Mouse (Mus musculus): ENCODE data around the gene Tnfsf12. TPM values are rescaled to one million over a fixed set of nuclear protein-coding genes. Genes with fewer than 3 reads are reported as not detected.

Gene Tnfsf12
- polyA plus RNA-seq, 1 experiment = 16.3 TPM

DNA sequence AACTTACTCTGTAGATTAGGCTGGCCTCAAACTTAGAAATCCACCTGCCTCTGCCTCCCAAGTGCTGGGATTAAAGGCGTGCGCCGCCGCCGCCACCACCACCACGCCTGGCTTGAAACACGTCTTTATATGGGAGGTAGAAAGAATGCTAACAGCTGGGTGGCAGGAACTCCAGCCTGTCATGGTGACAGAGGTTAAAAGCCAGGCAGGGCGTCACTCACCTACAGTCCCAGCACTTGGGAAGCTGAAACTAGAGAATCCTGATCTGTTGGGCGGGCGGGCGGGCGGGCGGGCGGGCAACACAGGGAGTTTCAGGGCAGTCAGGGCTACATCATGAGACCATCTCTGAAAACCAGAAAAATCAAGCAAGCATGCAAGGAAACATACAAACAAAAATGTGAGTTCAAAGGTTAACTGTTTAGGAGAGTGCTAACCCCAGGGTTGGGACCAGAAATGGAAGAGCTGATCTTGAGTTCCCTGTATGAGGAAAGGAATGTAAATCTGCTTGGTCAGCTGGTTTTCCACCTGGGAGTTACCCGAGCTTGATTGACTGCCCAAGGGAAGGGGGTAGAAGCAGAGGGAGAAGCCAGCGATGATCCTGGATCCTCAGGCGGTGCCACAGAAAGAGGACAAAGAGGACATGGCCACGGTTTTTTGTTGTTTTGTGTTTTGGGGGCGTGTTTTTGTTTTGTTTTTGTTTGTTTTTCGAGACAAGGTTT lies 17.5 kb upstream of the Tnfsf12 start:
- Histone ChIP-seq H3K4me3 (ENCODE audit: control insufficient read depth, insufficient read depth, low read length) (no peak overlapping the region), H3K27me3 (ENCODE audit: control insufficient read depth, insufficient read depth, low read length) (no peaks in the 10 kb centered on the region), H3K27ac (ENCODE audit: control insufficient read depth, insufficient read depth, low read length) (no peak overlapping the region), H3K36me3 (ENCODE audit: control insufficient read depth, insufficient read depth, low read length) (no peaks in the 10 kb centered on the region), H3K4me1 (replicated peaks; ENCODE audit: control insufficient read depth, insufficient read depth, low read length) (no peaks in the 10 kb centered on the region)
- TF ChIP-seq POLR2A (IDR thresholded peaks at IDR 0.05; ENCODE audit: control insufficient read depth, extremely low read depth, insufficient read depth, low read length, poor library complexity) = no peak
- TF ChIP-seq CTCF (IDR thresholded peaks at IDR 0.05; ENCODE audit: borderline replicate concordance, control insufficient read depth, extremely low read depth, insufficient read depth, low read length, poor library complexity) = no peak
- no peak for DNase-seq
- 93% methylated on average over 20 of the region's 20 CpGs for WGBS

DNA sequence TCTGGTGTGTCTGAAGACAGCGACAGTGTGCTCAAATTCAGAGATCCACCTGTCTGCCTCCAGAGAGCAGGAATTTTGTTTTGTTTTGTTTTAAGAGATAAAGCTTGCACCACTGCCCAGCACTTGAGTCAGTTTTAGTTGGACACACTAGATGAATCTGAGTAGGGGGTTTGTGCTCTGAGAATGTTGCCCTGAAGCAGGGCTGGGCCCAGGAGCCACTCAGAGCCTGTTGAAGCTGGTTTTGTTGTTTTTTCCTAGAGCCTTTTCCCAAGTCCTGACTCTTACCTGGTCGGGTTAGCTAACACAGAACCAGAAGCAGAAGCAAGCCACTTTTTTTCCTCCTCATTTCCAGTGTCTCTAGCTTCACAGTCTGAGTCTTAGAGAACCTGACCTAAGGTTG lies 15.4 kb upstream of the Tnfsf12 start:
- Histone ChIP-seq H3K27me3 (ENCODE audit: control insufficient read depth, insufficient read depth, low read length) (no peaks in the 10 kb centered on the region), H3K36me3 (ENCODE audit: control insufficient read depth, insufficient read depth, low read length) (no peaks in the 10 kb centered on the region), H3K4me3 (ENCODE audit: control insufficient read depth, insufficient read depth, low read length) (no peak overlapping the region), H3K27ac (ENCODE audit: control insufficient read depth, insufficient read depth, low read length) (no peak overlapping the region), H3K4me1 (replicated peaks; ENCODE audit: control insufficient read depth, insufficient read depth, low read length) (no peaks in the 10 kb centered on the region)
- no peak for DNase-seq
- 90% methylated on average over 2 of the region's 2 CpGs for WGBS
- TF ChIP-seq POLR2A (IDR thresholded peaks at IDR 0.05; ENCODE audit: control insufficient read depth, extremely low read depth, insufficient read depth, low read length, poor library complexity) = no peak
- TF ChIP-seq CTCF (IDR thresholded peaks at IDR 0.05; ENCODE audit: borderline replicate concordance, control insufficient read depth, extremely low read depth, insufficient read depth, low read length, poor library complexity) = no peak

DNA sequence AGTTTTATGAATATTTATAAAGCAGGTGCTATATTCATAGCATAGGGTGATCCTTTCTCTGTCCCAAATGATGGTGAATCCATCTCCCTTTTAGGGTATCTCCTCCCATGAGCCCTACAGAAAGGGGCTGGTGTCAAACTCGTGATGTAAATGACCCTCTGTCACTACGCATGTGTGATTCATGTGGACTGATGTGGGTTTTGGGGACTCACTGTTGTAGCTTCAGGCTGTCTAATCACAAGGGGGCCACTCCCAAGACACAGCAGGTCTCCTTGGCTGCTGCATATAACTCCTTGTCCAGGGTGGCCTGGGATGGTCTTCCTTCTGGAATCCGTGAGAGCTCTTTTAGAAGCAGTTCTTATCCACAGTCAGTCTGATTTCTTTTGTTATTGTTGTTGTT lies 14.8 kb upstream of the Tnfsf12 start:
- Histone ChIP-seq H3K4me3 (ENCODE audit: control insufficient read depth, insufficient read depth, low read length) (no peak overlapping the region), H3K27ac (ENCODE audit: control insufficient read depth, insufficient read depth, low read length) (no peak overlapping the region), H3K27me3 (ENCODE audit: control insufficient read depth, insufficient read depth, low read length) (no peaks in the 10 kb centered on the region), H3K4me1 (replicated peaks; ENCODE audit: control insufficient read depth, insufficient read depth, low read length) (no peaks in the 10 kb centered on the region), H3K36me3 (ENCODE audit: control insufficient read depth, insufficient read depth, low read length) (no peaks in the 10 kb centered on the region)
- TF ChIP-seq CTCF (IDR thresholded peaks at IDR 0.05; ENCODE audit: borderline replicate concordance, control insufficient read depth, extremely low read depth, insufficient read depth, low read length, poor library complexity) (no peak), POLR2A (IDR thresholded peaks at IDR 0.05; ENCODE audit: control insufficient read depth, extremely low read depth, insufficient read depth, low read length, poor library complexity) (no peak)
- DNase-seq = no peak
- 92% methylated on average over 3 of the region's 3 CpGs for WGBS

DNA sequence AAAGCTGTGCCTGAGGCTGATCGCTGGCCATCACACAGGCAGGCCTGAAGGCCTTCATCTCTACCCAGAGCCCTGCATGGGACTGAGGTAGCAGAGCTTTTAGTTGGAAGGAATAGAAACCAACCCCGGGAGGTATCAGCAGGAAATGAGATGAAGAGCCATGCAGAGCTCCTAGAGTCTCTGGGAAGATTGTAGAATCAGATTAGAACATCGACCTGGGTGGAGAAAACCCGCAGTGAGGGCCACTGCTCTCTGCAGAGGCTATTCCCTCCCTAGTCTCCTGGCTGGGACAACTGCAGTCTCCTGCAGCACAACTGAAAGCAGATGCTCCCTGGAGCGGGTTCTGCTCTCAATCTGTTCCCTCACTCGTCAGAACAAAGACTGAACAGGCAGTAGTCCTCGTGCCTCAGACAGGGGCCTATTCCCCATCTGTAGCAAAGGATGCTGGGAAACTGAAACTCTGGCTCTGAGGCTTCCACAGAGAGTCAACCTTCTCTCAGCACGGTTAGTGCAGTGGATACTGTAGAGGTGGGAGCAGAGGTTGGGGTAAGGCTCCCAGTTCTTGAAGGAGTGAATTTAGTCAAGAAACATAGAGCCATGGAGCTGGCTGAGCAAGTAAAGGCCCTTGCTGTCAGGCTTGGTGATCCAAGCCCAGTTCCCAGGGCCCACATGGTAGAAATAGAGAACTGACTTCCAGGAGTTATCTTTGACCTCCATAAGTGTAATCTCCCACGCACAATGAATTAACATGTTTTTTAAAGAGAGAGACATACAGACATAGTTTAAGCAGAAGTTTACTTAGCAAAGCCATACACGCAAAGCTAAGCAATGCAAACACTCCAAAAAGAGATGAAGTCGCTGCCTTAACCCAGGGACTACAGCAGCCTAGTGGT lies 14.2 kb upstream of the Tnfsf12 start:
- 80% methylated on average over 11 of the region's 11 CpGs for WGBS
- no peak for TF ChIP-seq POLR2A (IDR thresholded peaks at IDR 0.05; ENCODE audit: control insufficient read depth, extremely low read depth, insufficient read depth, low read length, poor library complexity)
- TF ChIP-seq CTCF (IDR thresholded peaks at IDR 0.05; ENCODE audit: borderline replicate concordance, control insufficient read depth, extremely low read depth, insufficient read depth, low read length, poor library complexity) = no peak
- H3K27ac ChIP-seq (ENCODE audit: control insufficient read depth, insufficient read depth, low read length) = no peak overlapping the region
- no peaks in the 10 kb centered on the region for H3K4me1 ChIP-seq (replicated peaks; ENCODE audit: control insufficient read depth, insufficient read depth, low read length)
- no peak for DNase-seq
- H3K36me3 ChIP-seq (ENCODE audit: control insufficient read depth, insufficient read depth, low read length) = no peaks in the 10 kb centered on the region
- no peak overlapping the region for H3K4me3 ChIP-seq (ENCODE audit: control insufficient read depth, insufficient read depth, low read length)
- H3K27me3 ChIP-seq (ENCODE audit: control insufficient read depth, insufficient read depth, low read length) = no peaks in the 10 kb centered on the region

DNA sequence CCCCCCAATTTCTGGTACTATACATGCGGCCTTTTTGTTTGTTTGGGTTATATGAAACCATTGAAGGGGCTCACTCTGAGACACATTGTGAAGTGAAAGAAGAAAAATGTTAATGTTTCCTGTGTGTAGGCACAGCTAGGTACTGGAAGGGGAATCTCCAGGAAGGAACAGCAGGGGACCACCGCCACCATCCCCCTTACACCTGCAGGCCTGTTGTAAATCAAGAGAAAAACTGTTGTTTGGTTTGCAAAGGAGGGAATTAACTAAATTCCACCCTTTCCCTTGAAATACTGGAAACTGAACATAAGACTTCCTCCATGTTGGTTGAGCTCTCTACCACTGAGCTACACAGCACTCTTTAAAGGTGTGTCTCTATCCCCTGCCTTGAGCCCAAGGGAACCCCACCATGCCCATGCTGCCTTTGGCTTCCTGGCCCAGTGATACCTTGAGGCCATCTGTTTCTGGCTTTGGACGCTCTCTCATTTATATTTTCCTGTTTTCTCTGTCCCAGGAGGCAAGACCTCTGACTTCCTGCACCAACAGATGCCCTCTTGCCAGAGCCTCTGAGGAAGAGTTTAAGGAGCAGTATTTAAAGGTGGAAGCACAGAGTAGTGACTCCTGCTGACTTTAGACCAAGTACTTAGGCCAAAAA lies 13.1 kb upstream of the Tnfsf12 start:
- Histone ChIP-seq H3K36me3 (ENCODE audit: control insufficient read depth, insufficient read depth, low read length) (no peaks in the 10 kb centered on the region), H3K4me3 (ENCODE audit: control insufficient read depth, insufficient read depth, low read length) (no peak overlapping the region), H3K27ac (ENCODE audit: control insufficient read depth, insufficient read depth, low read length) (no peak overlapping the region), H3K4me1 (replicated peaks; ENCODE audit: control insufficient read depth, insufficient read depth, low read length) (no peaks in the 10 kb centered on the region), H3K27me3 (ENCODE audit: control insufficient read depth, insufficient read depth, low read length) (no peaks in the 10 kb centered on the region)
- no peak for DNase-seq
- 95% methylated on average over 3 of the region's 3 CpGs for whole genome bisulfite sequencing
- no peak for TF ChIP-seq CTCF (IDR thresholded peaks at IDR 0.05; ENCODE audit: borderline replicate concordance, control insufficient read depth, extremely low read depth, insufficient read depth, low read length, poor library complexity)

DNA sequence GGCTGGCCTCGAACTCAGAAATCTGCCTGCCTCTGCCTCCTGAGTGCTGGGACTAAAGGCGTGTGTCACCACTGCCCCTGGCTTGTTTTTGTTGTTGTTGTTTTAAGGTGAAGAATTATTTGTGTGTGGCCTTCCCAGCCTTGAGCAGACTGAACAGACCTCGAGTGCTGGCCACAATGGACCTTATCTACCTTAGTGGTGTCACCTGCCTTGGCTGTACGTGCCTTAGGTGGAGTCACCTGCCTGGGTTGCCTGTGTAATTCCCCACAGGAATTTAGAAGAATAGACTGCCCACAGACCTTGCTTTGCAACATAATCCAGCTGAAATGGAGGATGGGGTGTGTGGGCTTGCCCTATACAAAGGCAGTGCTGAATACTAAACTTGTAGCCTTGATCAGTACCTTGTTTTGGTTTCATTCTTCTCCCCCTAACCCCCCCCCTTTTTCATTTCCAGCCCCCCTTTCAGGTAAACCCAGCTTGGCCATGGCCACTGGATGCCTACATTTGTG lies 12.3 kb upstream of the Tnfsf12 start:
- DNase-seq = no peak
- no peaks in the 10 kb centered on the region for H3K4me1 ChIP-seq (replicated peaks; ENCODE audit: control insufficient read depth, insufficient read depth, low read length)
- H3K36me3 ChIP-seq (ENCODE audit: control insufficient read depth, insufficient read depth, low read length) = no peaks in the 10 kb centered on the region
- H3K27me3 ChIP-seq (ENCODE audit: control insufficient read depth, insufficient read depth, low read length) = no peaks in the 10 kb centered on the region
- TF ChIP-seq POLR2A (IDR thresholded peaks at IDR 0.05; ENCODE audit: control insufficient read depth, extremely low read depth, insufficient read depth, low read length, poor library complexity) = no peak
- TF ChIP-seq CTCF (IDR thresholded peaks at IDR 0.05; ENCODE audit: borderline replicate concordance, control insufficient read depth, extremely low read depth, insufficient read depth, low read length, poor library complexity) = no peak
- no peak overlapping the region for H3K27ac ChIP-seq (ENCODE audit: control insufficient read depth, insufficient read depth, low read length)
- H3K4me3 ChIP-seq (ENCODE audit: control insufficient read depth, insufficient read depth, low read length) = no peak overlapping the region
- 95% methylated on average over 4 of the region's 4 CpGs for WGBS
